Mouse (Mus musculus): Measurements from ENCODE around the gene Mrps11. TPM values are rescaled to one million over a fixed set of nuclear protein-coding genes. Genes with fewer than 3 reads are reported as not detected.

Mrps11 gene
- polyA plus RNA-seq, 1 experiment from 2014 or later, result 73.6 TPM

DNA sequence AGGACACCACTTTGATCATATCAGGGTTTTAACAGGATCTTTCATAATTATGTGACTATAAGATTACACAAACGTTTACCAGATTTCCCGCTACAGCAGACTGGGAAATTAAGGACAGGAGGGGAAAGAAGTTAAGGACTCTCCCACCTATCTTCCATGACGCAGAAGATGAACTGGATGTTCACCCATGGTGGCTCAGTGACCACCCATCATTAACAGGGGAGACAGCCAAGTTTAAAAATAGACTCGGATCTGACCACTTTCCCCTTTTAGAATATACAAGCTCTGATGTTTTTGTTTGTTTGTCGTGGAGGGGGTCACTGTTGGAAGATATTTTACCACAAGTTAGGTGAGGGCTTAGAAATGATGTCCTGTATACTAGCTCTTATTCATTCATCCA is 58.7 kb downstream of the Mrps11 start:
- no peaks in the 10 kb centered on the region for H3K9me3 ChIP-seq (ENCODE audit: control insufficient read depth, low read length)
- no peak for ATAC-seq (replicated peaks; ENCODE audit: low FRiP score, low TSS enrichment, low read depth)
- H3K9ac ChIP-seq (ENCODE audit: low read length), result no peak overlapping the region
- H3K4me2 ChIP-seq (ENCODE audit: low read length), result no peak overlapping the region
- H3K27ac ChIP-seq (ENCODE audit: low read depth), result no peak overlapping the region
- H3K4me1 ChIP-seq (replicated peaks; ENCODE audit: control insufficient read depth, insufficient read depth, low read length), result peaks cover 7% of the 10 kb centered on the region
- peaks cover 56% of the 10 kb centered on the region for H3K36me3 ChIP-seq (ENCODE audit: control insufficient read depth, insufficient read depth, low read length)
- no peaks in the 10 kb centered on the region for H3K27me3 ChIP-seq (replicated peaks; ENCODE audit: control insufficient read depth, insufficient read depth, low read length)
- DNase-seq (ENCODE audit: low spot score), result no peak
- 81% methylated on average over 5 of the region's 5 CpGs for WGBS
- H3K4me3 ChIP-seq (ENCODE audit: low read depth, low read length), result no peak overlapping the region

Other genes starting within 250 kb of the Mrps11 start
- gene Ntrk3, start 45.1 kb upstream of the Mrps11 start, polyA plus RNA-seq (2014; fragmentation: Nextera tagmentation; extraction: Ambion mirVana), result 3.6 and 4.5 TPM in 2 replicates
- 82.0 and 85.4 TPM in 2 replicates for gene Mrpl46, start 412 bp downstream of the Mrps11 start, polyA plus RNA-seq (2014; fragmentation: Nextera tagmentation; extraction: Ambion mirVana)
- gene Det1, start 64.1 kb downstream of the Mrps11 start, polyA plus RNA-seq (2014; fragmentation: Nextera tagmentation; extraction: Ambion mirVana), result 16.7 and 19.1 TPM in 2 replicates
- gene Aen, start 112.7 kb downstream of the Mrps11 start, polyA plus RNA-seq (2014; fragmentation: Nextera tagmentation; extraction: Ambion mirVana), result 34.2 and 37.4 TPM in 2 replicates
- 1.4 and 3.2 TPM in 2 replicates for gene Isg20, start 130.3 kb downstream of the Mrps11 start, polyA plus RNA-seq (2014; fragmentation: Nextera tagmentation; extraction: Ambion mirVana)

All from intestine, embryonic 14.5 days (tissue).